Mouse (Mus musculus) ES-E14 (cell line): ENCODE results near the gene Abca4. TPM values are rescaled to one million over a fixed set of nuclear protein-coding genes. Genes with fewer than 3 reads are reported as not detected.

Source experiments
- DNase-seq: peaks from one replicate; pipeline ENCODE4 v3.0.0-alpha.2; 2013; ENCODE audit warnings: low read depth, low spot score
- H3K27ac ChIP-seq: 2 replicates; pipeline ENCODE4 v1.5.1; 2012; ENCODE audit warnings: low read depth, mild to moderate bottlenecking, low read length, moderate library complexity, mixed read lengths; ENCODE audit not compliant: poor library complexity, insufficient read depth, severe bottlenecking
- H3K36me3 ChIP-seq: 2 replicates; pipeline ENCODE4 v1.6.1; 2012; ENCODE audit warnings: mild to moderate bottlenecking, low read length, moderate library complexity, mixed read lengths; ENCODE audit not compliant: control insufficient read depth, poor library complexity, insufficient read depth, severe bottlenecking
- H3K4me1 ChIP-seq, 2 experiments: fragments of 150-350 bp in 1 of 2; sonication (generic) in 1 of 2; 2 replicates each; pipeline ENCODE4 v1.6.1; 2012; ENCODE audit warnings: low read length in 2 of 2, mild to moderate bottlenecking in 1 of 2, mixed read lengths in 1 of 2; ENCODE audit not compliant: control insufficient read depth in 2 of 2, insufficient read depth in 2 of 2, poor library complexity in 1 of 2
- H3K4me3 ChIP-seq, 2 experiments: fragments of 150-350 bp in 1 of 2; sonication (generic) in 1 of 2; 2 replicates each; pipeline ENCODE4 v1.5.1; 2012; ENCODE audit warnings: low read length in 2 of 2, low read depth in 1 of 2, mild to moderate bottlenecking in 1 of 2, mixed read lengths in 1 of 2; ENCODE audit not compliant: insufficient read depth in 1 of 2, poor library complexity in 1 of 2, severe bottlenecking in 1 of 2
- H3K9ac ChIP-seq: 2 replicates; pipeline ENCODE4 v1.6.1; 2012; ENCODE audit warnings: low read depth, mild to moderate bottlenecking, low read length, mixed read lengths; ENCODE audit not compliant: poor library complexity, insufficient read depth, severe bottlenecking
- H3K9me3 ChIP-seq: fragments of 150-350 bp; sonication (generic); 2 replicates; pipeline ENCODE4 v1.6.1; 2012; ENCODE audit warnings: low read depth, mild to moderate bottlenecking, low read length; ENCODE audit not compliant: control insufficient read depth, insufficient read depth
- CHD2 ChIP-seq: IDR thresholded peaks from 2 replicates; pipeline ENCODE4 v1.6.1; 2014; ENCODE audit warnings: mild to moderate bottlenecking, low read depth, low read length, inconsistent platforms
- HCFC1 ChIP-seq: IDR thresholded peaks from 2 replicates; pipeline ENCODE4 v1.6.1; 2012; ENCODE audit warnings: low read length, inconsistent platforms, borderline replicate concordance; ENCODE audit not compliant: insufficient read depth
- MAFK ChIP-seq: IDR thresholded peaks from 2 replicates; pipeline ENCODE4 v1.6.1; 2014; ENCODE audit warnings: mild to moderate bottlenecking, low read depth, low read length, inconsistent platforms; ENCODE audit not compliant: insufficient read depth
- ZC3H11A ChIP-seq: IDR thresholded peaks from 2 replicates; pipeline ENCODE4 v1.6.1; 2012; ENCODE audit warnings: low read depth, mild to moderate bottlenecking, inconsistent platforms, low read length, borderline replicate concordance
- ZNF384 ChIP-seq: IDR thresholded peaks from 2 replicates; pipeline ENCODE4 v1.6.1; 2012; ENCODE audit warnings: low read depth, low read length, inconsistent platforms
- in situ Hi-C, 2 experiments: fragments of 600-800 bp; cut with MboI; formaldehyde crosslinking; loops; one replicate each; pipeline ENCODE4 v1.15.1; 2025; ENCODE audit warnings: low sequenced_read_pairs in 2 of 2, inconsistent platforms in 1 of 2; ENCODE audit not compliant: unreplicated experiment in 2 of 2
- total RNA-seq: library from RNA; depleted of rRNA; stranded (reverse); fragments of 300-350 nt; gene quantifications from 2 replicates; pipeline ENCODE4 v1.2.3, GENCODE M21; 2012

Gene Abca4
- total RNA-seq, 1 experiment = 2.3 TPM

GRCm38 (mm10) chr3:122119733-122120132, 75.5 kb downstream of the Abca4 start:
- no peaks in the 10 kb centered on the region for H3K36me3 ChIP-seq
- no peak overlapping the region for H3K9ac ChIP-seq
- no peak for TF ChIP-seq ZC3H11A
- no peak for TF ChIP-seq MAFK
- no peak for TF ChIP-seq ZNF384
- TF ChIP-seq CHD2 = no peak
- no peak for TF ChIP-seq HCFC1
- H3K4me1 ChIP-seq = peaks cover 0 to 9% of the 10 kb centered on the region in 2 experiments; a peak in 2 of 4 replicates
- H3K27ac ChIP-seq = no peak overlapping the region
- no peaks in the 10 kb centered on the region for H3K9me3 ChIP-seq
- in situ Hi-C loops = loop anchor here (25.0 kb wide), 2 partner anchors 157 to 582 kb away; partner anchors contain the start of genes Arhgap29 (in 1 of the 2) and Slc44a3 (in 1 of the 2)
- H3K4me3 ChIP-seq = no peak overlapping the region
- DNase-seq = no peak

GRCm38 (mm10) chr3:122120217-122120616, 76.0 kb downstream of the Abca4 start:
- Histone ChIP-seq H3K4me1 (peaks cover 0 to 9% of the 10 kb centered on the region in 2 experiments; a peak in 2 of 4 replicates), H3K27ac (no peak overlapping the region), H3K36me3 (no peaks in the 10 kb centered on the region), H3K4me3 (no peak overlapping the region), H3K9ac (no peak overlapping the region), H3K9me3 (no peaks in the 10 kb centered on the region)
- TF ChIP-seq ZNF384 = no peak
- no peak for TF ChIP-seq CHD2
- TF ChIP-seq ZC3H11A = no peak
- no peak for TF ChIP-seq HCFC1
- TF ChIP-seq MAFK = no peak
- DNase-seq = no peak
- in situ Hi-C loops = loop anchor here (25.0 kb wide), 2 partner anchors 158 to 583 kb away; partner anchors contain the start of genes Arhgap29 (in 1 of the 2) and Slc44a3 (in 1 of the 2)

GRCm38 (mm10) chr3:122122127-122122663, 78.0 kb downstream of the Abca4 start:
- Histone ChIP-seq H3K27ac (no peak overlapping the region), H3K4me1 (peaks cover 0 to 9% of the 10 kb centered on the region in 2 experiments; a peak in 2 of 4 replicates), H3K4me3 (no peak overlapping the region), H3K36me3 (no peaks in the 10 kb centered on the region), H3K9me3 (no peaks in the 10 kb centered on the region), H3K9ac (no peak overlapping the region)
- in situ Hi-C loops = loop anchor here (25.0 kb wide), 2 partner anchors 160 to 585 kb away; partner anchors contain the start of genes Arhgap29 (in 1 of the 2) and Slc44a3 (in 1 of the 2)
- TF ChIP-seq ZC3H11A (peak; percentile 87), HCFC1 (no peak), CHD2 (no peak)
- peak; percentile 91 for DNase-seq

GRCm38 (mm10) chr3:122122838-122123237, 78.6 kb downstream of the Abca4 start:
- TF ChIP-seq CHD2 = no peak
- no peak for TF ChIP-seq HCFC1
- TF ChIP-seq ZNF384 = no peak
- no peak for TF ChIP-seq MAFK
- TF ChIP-seq ZC3H11A = no peak
- no peak for DNase-seq
- Histone ChIP-seq H3K4me1 (peaks cover 0 to 9% of the 10 kb centered on the region in 2 experiments; a peak in 2 of 4 replicates), H3K27ac (no peak overlapping the region), H3K9ac (no peak overlapping the region), H3K9me3 (no peaks in the 10 kb centered on the region), H3K4me3 (no peak overlapping the region), H3K36me3 (no peaks in the 10 kb centered on the region)
- in situ Hi-C loops = loop anchor here (25.0 kb wide), 2 partner anchors 161 to 586 kb away; partner anchors contain the start of genes Arhgap29 (in 1 of the 2) and Slc44a3 (in 1 of the 2)
